In genomic region chr8:113556994-113557393, GRCm38 (mm10) we compare ENCODE assay signal across 20 mouse cellular contexts.
"Had no signal": no experiment of that assay in that cellular context is flagged by ENCODE, and none has a peak within 500 bp of the region (broad histone marks: within the 10 kb centered on the region; RNA-seq: fewer than 3 reads in every experiment).

No protein-coding gene starts in this region.

- H3K27me3 ChIP-seq: liver, embryonic 13.5 days; midbrain, embryonic 15.5 days; neural tube, embryonic 13.5 days had no signal

- H3K4me1 ChIP-seq: liver, embryonic 13.5 days had no signal

- H3K9ac ChIP-seq: liver, embryonic 13.5 days; midbrain, embryonic 15.5 days; neural tube, embryonic 13.5 days had no signal

- ATAC-seq: midbrain, embryonic 15.5 days had no signal

- H3K4me2 ChIP-seq: liver, embryonic 13.5 days; midbrain, embryonic 11.5 days; midbrain, embryonic 15.5 days; neural tube, embryonic 13.5 days had no signal

- DNase-seq: kidney, adult 11 months; kidney, adult 9 months; kidney, postnatal 14 days; kidney, postnatal 4 days; layer of hippocampus, adult 9-11 months; liver, embryonic 13.5 days; lung, adult 2 months; lung, postnatal 14 days; lung, postnatal 4 days; retina, postnatal 1 day; right cerebral cortex, postnatal 25 days; spleen, adult 18-20 months; thymus, adult 2 months; thymus, postnatal 14 days; thymus, postnatal 4 days had no signal

- H3K36me3 ChIP-seq: liver, embryonic 13.5 days; midbrain, embryonic 15.5 days; neural tube, embryonic 13.5 days had no signal

- H3K27ac ChIP-seq: left cerebral cortex, adult 2 months; liver, embryonic 13.5 days; midbrain, embryonic 15.5 days; neural tube, embryonic 13.5 days had no signal

- H3K4me3 ChIP-seq: left cerebral cortex, adult 2 months; liver, embryonic 13.5 days; midbrain, embryonic 15.5 days; myocyte; neural tube, embryonic 13.5 days had no signal

- H3K9me3 ChIP-seq: midbrain, embryonic 15.5 days; neural tube, embryonic 13.5 days had no signal
